Mouse (Mus musculus) frontal cortex, postnatal 25 days (tissue): ENCODE results near the gene Entpd1.

Source experiments
- DNase-seq, 2 experiments: peaks; one replicate each; pipeline ENCODE4 v3.0.0; 2022; ENCODE audit warnings: low spot score in 2 of 2

Entpd1 gene

GRCm38 (mm10) chr19:40628950-40629349, 16.8 kb downstream of the Entpd1 start:
- DNase-seq = no peak

- DNase-seq = peak in 1 of 2 experiments; percentile 36
Observed at GRCm38 (mm10) chr19:40630096-40630495, 17.9 kb downstream of the Entpd1 start.

GRCm38 (mm10) chr19:40630606-40631005, 18.4 kb downstream of the Entpd1 start:
- no peak for DNase-seq

GRCm38 (mm10) chr19:40632193-40632592, 20.0 kb downstream of the Entpd1 start:
- DNase-seq = no peak

- no peak for DNase-seq
Observed at GRCm38 (mm10) chr19:40632668-40633067, 20.5 kb downstream of the Entpd1 start.

- no peak for DNase-seq
Observed at GRCm38 (mm10) chr19:40633144-40633543, 21.0 kb downstream of the Entpd1 start.

- no peak for DNase-seq
Observed at GRCm38 (mm10) chr19:40637091-40637490, 24.9 kb downstream of the Entpd1 start.

GRCm38 (mm10) chr19:40637601-40638000, 25.4 kb downstream of the Entpd1 start:
- DNase-seq = no peak

GRCm38 (mm10) chr19:40638582-40638981, 26.4 kb downstream of the Entpd1 start:
- DNase-seq = no peak

- DNase-seq = no peak
Observed at GRCm38 (mm10) chr19:40639729-40640304, 27.7 kb downstream of the Entpd1 start.

- no peak for DNase-seq
Observed at GRCm38 (mm10) chr19:40640799-40641198, 28.6 kb downstream of the Entpd1 start.

- no peak for DNase-seq
Observed at GRCm38 (mm10) chr19:40643846-40644245, 31.7 kb downstream of the Entpd1 start.

GRCm38 (mm10) chr19:40646379-40646778, 34.2 kb downstream of the Entpd1 start:
- no peak for DNase-seq

GRCm38 (mm10) chr19:40647319-40648158, 35.4 kb downstream of the Entpd1 start:
- no peak for DNase-seq

- no peak for DNase-seq
Observed at GRCm38 (mm10) chr19:40650090-40650489, 37.9 kb downstream of the Entpd1 start.

GRCm38 (mm10) chr19:40656207-40656606, 44.0 kb downstream of the Entpd1 start:
- DNase-seq = no peak

- DNase-seq = no peak
Observed at GRCm38 (mm10) chr19:40658281-40658680, 46.1 kb downstream of the Entpd1 start.

GRCm38 (mm10) chr19:40658935-40659334, 46.8 kb downstream of the Entpd1 start:
- no peak for DNase-seq

- DNase-seq = no peak
Observed at GRCm38 (mm10) chr19:40659651-40660478, 47.7 kb downstream of the Entpd1 start.

GRCm38 (mm10) chr19:40660510-40660909, 48.3 kb downstream of the Entpd1 start:
- no peak for DNase-seq

GRCm38 (mm10) chr19:40661108-40661507, 48.9 kb downstream of the Entpd1 start:
- DNase-seq = no peak

- DNase-seq = no peak
Observed at GRCm38 (mm10) chr19:40661874-40662273, 49.7 kb downstream of the Entpd1 start.
